In the genomic region with DNA sequence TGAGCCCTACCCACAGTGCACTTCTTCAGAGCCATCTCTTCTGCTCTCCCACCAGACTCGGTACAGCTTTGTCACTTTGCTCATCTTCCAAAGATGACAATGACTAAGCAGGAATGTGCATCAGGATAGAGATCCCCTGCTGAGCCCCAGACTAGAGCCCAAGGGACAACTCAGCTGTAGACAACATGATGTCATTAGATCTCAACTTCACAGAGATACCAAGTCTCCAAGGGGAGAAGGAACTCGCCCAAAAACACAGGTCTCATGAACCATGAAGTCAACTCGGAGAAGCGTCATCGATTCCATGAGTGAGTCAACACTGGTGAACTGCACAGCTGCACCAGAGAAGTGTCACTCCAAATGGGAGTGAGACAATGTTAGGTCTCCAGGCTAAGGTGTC, we compare ENCODE assay signal across 12 mouse cellular contexts.
"Had no signal": no experiment of that assay in that cellular context is flagged by ENCODE, and none has a peak within 500 bp of the region (broad histone marks: within the 10 kb centered on the region; RNA-seq: fewer than 3 reads in every experiment).

No protein-coding gene starts in this region.

- H3K27me3 ChIP-seq: megakaryocyte, embryonic 14.5 days; midbrain, embryonic 13.5 days; midbrain, embryonic 15.5 days; neural tube, embryonic 12.5 days; stomach, embryonic 15.5 days had no signal

- ATAC-seq: midbrain, embryonic 13.5 days; midbrain, embryonic 15.5 days had no signal

- DNase-seq: lung, adult 18-20 months; lung, embryonic 14.5 days; lung, postnatal 14 days; lung, postnatal 36 days; right cerebral cortex, postnatal 14 days; thymus, adult 2 months; thymus, postnatal 25 days had no signal
